Mouse (Mus musculus) C2C12 (cell line): ENCODE results near the gene Dppa5a.

Experiments
- CEBPB ChIP-seq: IDR thresholded peaks from one replicate; pipeline ENCODE4 v1.6.1; 2011; ENCODE audit warnings: low read depth, mild to moderate bottlenecking, control low read depth, moderate library complexity
- CTCF ChIP-seq: IDR thresholded peaks from one replicate; pipeline ENCODE4 v1.5.1; 2011; ENCODE audit not compliant: control insufficient read depth, insufficient read depth, insufficient read length
- MYOG ChIP-seq: IDR thresholded peaks from one replicate; pipeline ENCODE4 v1.6.1; 2011; ENCODE audit not compliant: control insufficient read depth, insufficient read length; ENCODE audit errors: extremely low read depth
- USF1 ChIP-seq: IDR thresholded peaks from one replicate; pipeline ENCODE4 v1.6.1; 2011; ENCODE audit warnings: low read depth, mild to moderate bottlenecking, control low read depth, moderate library complexity

DNA sequence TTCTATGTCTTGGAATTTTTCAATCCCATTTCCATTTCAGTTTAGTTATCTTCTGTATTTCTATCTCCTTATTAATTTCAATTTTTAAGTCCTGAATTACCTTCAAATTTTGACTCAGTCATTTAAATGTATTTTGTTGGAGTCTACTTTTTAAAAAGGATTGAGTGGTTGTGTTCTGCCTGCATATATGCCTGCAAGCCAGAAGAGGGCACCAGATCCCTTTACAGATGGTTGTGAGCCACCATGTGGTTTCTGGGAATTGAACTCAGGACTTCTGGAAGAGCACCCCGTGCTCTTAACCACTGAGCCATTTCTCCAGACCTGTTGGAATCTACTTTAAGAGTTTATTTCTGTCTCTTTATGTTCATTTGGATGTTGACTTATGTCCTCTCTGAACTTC, 48.5 kb downstream of the Dppa5a start:
- TF ChIP-seq MYOG (no peak), CTCF (no peak), CEBPB (no peak), USF1 (no peak)
